Mouse (Mus musculus) left cerebral cortex, adult 2 months (tissue): ENCODE measurements around the gene Olfr392. TPM values are rescaled to one million over a fixed set of nuclear protein-coding genes. Genes with fewer than 3 reads are reported as not detected.

Source experiments
- DNase-seq, 2 experiments: peaks; one replicate each; pipeline ENCODE4 v3.0.0; 2021 to 2022; ENCODE audit warnings: low spot score in 2 of 2, mixed read lengths in 1 of 2; ENCODE audit errors: extremely low spot score in 1 of 2
- H3K27ac ChIP-seq: fragments of 200-600 bp; 2 replicates; pipeline ENCODE4 v1.8.1; 2022
- H3K4me3 ChIP-seq: fragments of 200-600 bp; 2 replicates; pipeline ENCODE4 v1.8.1; 2022
- CTCF ChIP-seq: fragments of 200-600 bp; IDR thresholded peaks from 2 replicates; pipeline ENCODE4 v1.8.1; 2022; ENCODE audit warnings: antibody characterized with exemption, mild to moderate bottlenecking, moderate library complexity
- intact Hi-C: fragments of 180-260 bp; cut with DNase I; formaldehyde crosslinking; loops from one replicate; pipeline ENCODE4 v1.15.1; 2025
- long read RNA-seq, 2 experiments: library from polyadenylated mRNA; stranded (forward); transcript quantifications; one replicate each; pipeline ENCODE4 v2.0.0; 2021; ENCODE audit warnings: borderline mapping rate in 2 of 2
- total RNA-seq, 2 experiments: library from RNA; stranded (reverse); gene quantifications; 2 replicates each; pipeline ENCODE4 v1.2.3; 2021

Gene Olfr392
- total RNA-seq, result not detected
- long read RNA-seq, experiment 1, result 0 reads
- long read RNA-seq, experiment 2, result 0 reads

DNA sequence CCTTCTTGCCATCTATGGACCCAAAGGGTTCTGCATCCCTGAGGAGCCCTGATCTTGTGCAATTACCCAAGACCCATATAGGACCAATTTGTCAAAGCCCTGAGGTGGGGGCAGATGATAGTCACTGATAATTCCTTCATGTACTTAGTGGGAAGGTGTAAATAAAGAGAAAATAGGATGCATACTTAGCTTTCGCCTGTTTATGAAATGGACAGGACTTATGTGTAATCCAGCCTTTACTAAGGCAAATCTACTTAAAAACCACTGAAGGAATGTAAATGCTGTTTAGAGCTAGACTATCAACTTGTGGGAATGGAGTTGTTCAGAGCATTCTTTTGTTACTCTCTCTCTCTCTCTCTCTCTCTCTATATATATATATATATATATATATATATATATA, at the start of gene Olfr392:
TSS of gene Olfr392 (minus strand) at position 101 of the 400 bp plus-strand sequence.
- no peak for DNase-seq
- intact Hi-C loops, result no loop called here
- H3K4me3 ChIP-seq, result no peak within 1 kb of the TSS
- TF ChIP-seq CTCF, result no peak
- H3K27ac ChIP-seq, result no peak within 1 kb of the TSS

DNA sequence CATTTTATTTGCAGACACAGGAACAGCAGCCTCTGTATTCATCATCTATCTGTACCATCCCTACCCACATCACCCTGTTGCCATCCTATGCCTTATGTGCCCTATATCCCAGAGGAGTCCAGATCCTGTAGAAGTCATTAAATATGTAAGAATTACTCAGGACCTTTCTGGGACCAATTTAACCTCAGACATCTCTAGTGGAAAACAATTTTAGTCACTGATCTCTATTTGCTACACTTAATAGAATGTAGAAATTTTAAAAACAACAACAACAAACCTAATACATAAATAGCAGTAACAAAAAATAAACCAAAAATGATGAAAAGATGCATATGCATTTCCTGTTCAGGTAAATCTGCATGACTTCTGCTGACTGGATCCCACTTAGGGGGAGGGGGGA, 34.5 kb upstream of the Olfr392 start, which contains the start of gene Olfr393:
TSS of gene Olfr393 (minus strand) at position 101 of the 400 bp plus-strand sequence.
- no peak for TF ChIP-seq CTCF

DNA sequence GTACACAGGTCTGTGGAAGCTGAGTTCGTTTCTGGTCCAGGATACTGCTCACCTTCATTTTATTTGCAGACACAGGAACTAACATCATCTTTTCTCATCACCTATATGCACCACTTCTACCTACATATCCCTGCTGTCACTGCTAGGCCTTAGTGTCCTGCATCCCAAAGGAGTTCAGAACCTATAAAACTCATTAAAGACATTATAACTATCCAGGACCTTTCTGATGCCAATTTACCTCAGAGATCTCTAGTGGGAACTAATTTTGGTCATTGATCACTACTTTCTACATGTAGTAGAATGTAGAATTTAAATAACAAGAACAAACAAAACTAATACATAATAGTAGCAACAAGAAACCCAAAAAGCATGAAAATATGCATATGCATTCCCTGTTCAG, 13.9 kb downstream of the Olfr392 start, which contains the start of gene Olfr391-ps:
TSS of gene Olfr391-ps (minus strand) at position 101 of the 400 bp plus-strand sequence.
- DNase-seq, result no peak
- no peak within 1 kb of the TSS for H3K27ac ChIP-seq
- no peak for TF ChIP-seq CTCF
- no peak within 1 kb of the TSS for H3K4me3 ChIP-seq
- intact Hi-C loops, result no loop called here

More for the DNA sequence above, 34.5 kb upstream of the Olfr392 start, which contains the start of gene Olfr393:
- no peak within 1 kb of the TSS for H3K27ac ChIP-seq
- H3K4me3 ChIP-seq, result no peak within 1 kb of the TSS
- DNase-seq, result no peak
- intact Hi-C loops, result no loop called here

DNA sequence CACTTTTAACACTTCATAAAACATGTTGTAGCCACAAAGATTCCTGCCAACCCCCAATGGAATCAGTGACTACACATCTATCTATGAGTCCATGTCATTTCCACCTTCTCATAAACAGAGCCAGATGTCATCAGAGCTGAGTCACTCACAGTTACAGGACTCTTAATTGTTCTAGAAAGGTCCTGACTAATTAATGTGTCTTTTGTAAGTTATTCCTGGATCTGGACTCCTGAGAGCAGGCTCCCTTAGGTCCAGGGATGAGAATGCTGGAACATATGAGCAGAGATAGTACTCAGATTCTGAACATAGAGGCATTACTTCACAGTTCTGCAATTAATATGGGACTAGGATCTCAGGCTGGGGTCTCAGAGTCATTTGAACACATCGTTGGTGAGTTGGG, 34.2 kb downstream of the Olfr392 start, which contains the start of gene Olfr390:
TSS of gene Olfr390 (plus strand) at position 301 of the 400 bp plus-strand sequence.
- DNase-seq, result no peak
- no peak within 1 kb of the TSS for H3K4me3 ChIP-seq
- intact Hi-C loops, result no loop called here

DNA sequence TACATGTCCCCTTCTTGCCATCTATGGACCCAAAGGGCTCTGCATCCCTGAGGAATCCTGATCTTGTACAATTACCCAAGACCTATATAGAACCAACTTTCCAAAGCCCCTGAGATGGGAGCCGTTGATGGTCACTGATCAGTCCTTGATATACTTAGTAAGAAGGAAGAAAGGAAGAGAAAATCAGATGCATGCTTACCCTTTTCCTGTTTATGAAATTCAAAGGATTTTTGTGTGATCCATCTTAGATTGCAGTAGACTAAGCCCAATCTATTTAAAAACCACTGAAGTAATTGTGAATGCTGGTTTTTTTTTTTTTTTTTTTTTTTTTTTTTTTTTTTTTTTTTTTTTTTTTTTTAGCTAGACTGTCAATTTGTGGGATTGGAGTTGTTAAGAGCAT, 36.2 kb downstream of the Olfr392 start, which contains the start of gene Olfr389:
TSS of gene Olfr389 (minus strand) at position 101 of the 400 bp plus-strand sequence.
- intact Hi-C loops, result no loop called here
- DNase-seq, result no peak
- no peak within 1 kb of the TSS for H3K4me3 ChIP-seq
- TF ChIP-seq CTCF, result no peak
- H3K27ac ChIP-seq, result no peak within 1 kb of the TSS

More for the DNA sequence above, 34.2 kb downstream of the Olfr392 start, which contains the start of gene Olfr390:
- no peak for TF ChIP-seq CTCF
- no peak within 1 kb of the TSS for H3K27ac ChIP-seq

Other genes with a start within 250 kb of the Olfr392 start
- gene Olfr385, start 224.0 kb downstream of the Olfr392 start, total RNA-seq, result not detected
- gene Olfr384, start 218.5 kb downstream of the Olfr392 start, total RNA-seq, result not detected
- gene Zfp735, start 128.3 kb downstream of the Olfr392 start, total RNA-seq, result not detected
- gene Olfr389, start 36.3 kb downstream of the Olfr392 start, total RNA-seq, result not detected
- not detected for gene Olfr390, start 34.1 kb downstream of the Olfr392 start, total RNA-seq
- not detected for gene Olfr391-ps, start 14.0 kb downstream of the Olfr392 start, total RNA-seq
- not detected for gene Olfr393, start 34.4 kb upstream of the Olfr392 start, total RNA-seq
- gene Olfr394, start 73.7 kb upstream of the Olfr392 start, total RNA-seq, result not detected
- not detected for gene Olfr395, start 92.2 kb upstream of the Olfr392 start, total RNA-seq
- gene Olfr23, start 119.6 kb upstream of the Olfr392 start, total RNA-seq, result not detected
- gene Olfr397, start 143.8 kb upstream of the Olfr392 start, total RNA-seq, result not detected
- not detected for gene Olfr398, start 173.4 kb upstream of the Olfr392 start, total RNA-seq
- gene Olfr139, start 239.5 kb upstream of the Olfr392 start, total RNA-seq, result not detected
- gene Olfr399, start 239.6 kb upstream of the Olfr392 start, total RNA-seq, result not detected